Mouse (Mus musculus): ENCODE data around the gene Mgp.

The Mgp gene

GRCm38 (mm10) chr6:136848971-136849370 is 26.7 kb downstream of the Mgp start:
- DNase-seq: peak in 1 of 2 experiments; percentile 21

GRCm38 (mm10) chr6:136848399-136848798 is 27.2 kb downstream of the Mgp start:
- peak in 1 of 2 experiments; percentile 4 for DNase-seq

GRCm38 (mm10) chr6:136847790-136848189 is 27.8 kb downstream of the Mgp start:
- peak; percentile 72 to 78 for DNase-seq

- DNase-seq: peak in 1 of 2 experiments; percentile 15
Observed at GRCm38 (mm10) chr6:136847267-136847666, 28.4 kb downstream of the Mgp start.

- DNase-seq: peak in 1 of 2 experiments; percentile 16
Observed at GRCm38 (mm10) chr6:136845706-136846480, 29.7 kb downstream of the Mgp start.

GRCm38 (mm10) chr6:136844903-136845302 is 30.7 kb downstream of the Mgp start:
- DNase-seq: no peak

- DNase-seq: no peak
Observed at GRCm38 (mm10) chr6:136837323-136837722, 38.3 kb downstream of the Mgp start.

- DNase-seq: no peak
Observed at GRCm38 (mm10) chr6:136835352-136835751, 40.3 kb downstream of the Mgp start, which contains the start of gene Smco3. Gene Smco3, minus strand, starts transcription at chr6:136835452.

- DNase-seq: no peak
Observed at GRCm38 (mm10) chr6:136831712-136832111, 43.9 kb downstream of the Mgp start.

GRCm38 (mm10) chr6:136828681-136829080 is 46.9 kb downstream of the Mgp start:
- DNase-seq: no peak

- peak; percentile 95 to 98 for DNase-seq
Observed at GRCm38 (mm10) chr6:136827881-136828561, 47.6 kb downstream of the Mgp start, which contains the start of gene Wbp11. Gene Wbp11, minus strand, starts transcription at chr6:136828233.

GRCm38 (mm10) chr6:136827516-136827880 is 48.1 kb downstream of the Mgp start, which contains the start of gene BC049715:
Gene BC049715, plus strand, starts transcription at chr6:136827626.
- DNase-seq: peak; percentile 37 to 84

GRCm38 (mm10) chr6:136827116-136827515 is 48.5 kb downstream of the Mgp start:
- no peak for DNase-seq

- no peak for DNase-seq
Observed at GRCm38 (mm10) chr6:136824987-136825386, 50.6 kb downstream of the Mgp start.

All from kidney, postnatal 25 days (tissue).